Comparison of ENCODE assay signal across 22 mouse cellular contexts in the genomic region with DNA sequence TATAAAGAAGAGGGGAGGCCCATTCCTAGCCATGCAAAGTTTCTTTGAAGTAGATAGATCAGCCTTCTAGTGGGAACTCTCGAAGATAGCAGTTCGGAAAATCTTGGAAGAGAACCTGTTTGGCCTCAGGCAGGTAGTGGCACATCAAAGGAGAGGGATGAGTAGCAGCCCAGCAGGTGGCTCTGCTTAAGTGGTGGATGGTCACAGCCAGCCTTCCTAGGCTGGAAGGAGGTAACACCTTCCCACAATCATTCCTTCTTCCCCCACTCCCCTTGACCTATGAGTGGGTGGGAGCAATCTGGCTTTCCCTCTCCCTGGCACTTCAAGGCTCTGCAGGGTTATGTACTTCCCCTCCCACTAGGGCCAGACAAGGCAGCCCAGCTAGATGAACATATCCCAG. TPM values are rescaled to one million over a fixed set of nuclear protein-coding genes. Genes with fewer than 3 reads are reported as not detected.
DNase-seq lines count a peak whose midpoint lies in the region; ATAC-seq and TF ChIP-seq lines count a peak whose summit lies in the region.
"Had no signal": no experiment of that assay in that cellular context is flagged by ENCODE, and none has a peak within 500 bp of the region (broad histone marks: within the 10 kb centered on the region; RNA-seq: fewer than 3 reads in every experiment).

No protein-coding gene starts in this region.

- no peak overlapping the region for H3K9ac ChIP-seq in ES-E14 (ENCODE audit: insufficient read depth, low read depth, low read length, poor library complexity, severe bottlenecking)
- no peak overlapping the region for H3K9ac ChIP-seq in liver, postnatal 0 days (replicated peaks)
- H3K9ac ChIP-seq: embryonic facial prominence, embryonic 13.5 days; embryonic facial prominence, embryonic 15.5 days; forebrain, embryonic 12.5 days had no signal

- in situ Hi-C loops in ES-E14 (cut with MboI; ENCODE audit: low sequenced_read_pairs in 2 of 2, unreplicated experiment in 2 of 2) = no loop called here

- DNase-seq in ES-CJ7 (ENCODE audit: low read depth, low spot score) = peak; percentile 54
- peak; percentile 47 for DNase-seq in ES-E14 (ENCODE audit: low read depth, low spot score)
- DNase-seq in ZHBTc4 (ENCODE audit: low read depth, low spot score) = peak; percentile 83
- DNase-seq in urinary bladder, postnatal 25 days (ENCODE audit: low spot score) = no peak
- no peak for DNase-seq in liver, postnatal 0 days
- DNase-seq: adrenal gland, adult 2 months; adrenal gland, postnatal 10 days; adrenal gland, postnatal 25 days; cerebellum, adult 11 months; cerebellum, adult 18-20 months; cerebellum, adult 8-10 months; cerebellum, adult 9-11 months; cerebellum, postnatal 14 days; cerebellum, postnatal 36 days; embryo, embryonic 11 days had no signal

- no peaks in the 10 kb centered on the region for H3K36me3 ChIP-seq in ES-E14 (ENCODE audit: control insufficient read depth, insufficient read depth, low read length, poor library complexity, severe bottlenecking)
- H3K36me3 ChIP-seq in liver, postnatal 0 days (replicated peaks; ENCODE audit: insufficient read depth, low read length) = no peaks in the 10 kb centered on the region
- H3K36me3 ChIP-seq: embryonic facial prominence, embryonic 13.5 days; embryonic facial prominence, embryonic 15.5 days; forebrain, embryonic 10.5 days; forebrain, embryonic 12.5 days had no signal

- no peak for ATAC-seq in liver, postnatal 0 days
- ATAC-seq: forebrain, embryonic 14.5 days; forebrain, embryonic 16.5 days had no signal

- WGBS in liver, postnatal 0 days (ENCODE audit: insufficient replicate concordance) = 25% methylated on average over 2 of the region's 2 CpGs

- no peak for TF ChIP-seq EP300 in liver, postnatal 0 days (IDR thresholded peaks at IDR 0.05; ENCODE audit: low read depth)

- no peak overlapping the region for H3K4me3 ChIP-seq in ES-E14 (ENCODE audit: insufficient read depth in 1 of 2, low read depth in 1 of 2, low read length in 2 of 2, poor library complexity in 1 of 2, severe bottlenecking in 1 of 2)
- H3K4me3 ChIP-seq in liver, postnatal 0 days (ENCODE audit: low read depth, low read length) = no peak overlapping the region
- H3K4me3 ChIP-seq: embryonic facial prominence, embryonic 13.5 days; embryonic facial prominence, embryonic 15.5 days; erythroblast, embryonic 14.5 days; forebrain, embryonic 10.5 days; forebrain, embryonic 12.5 days had no signal

- no peaks in the 10 kb centered on the region for H3K4me1 ChIP-seq in ES-E14 (ENCODE audit: control insufficient read depth in 2 of 2, insufficient read depth in 2 of 2, low read length in 2 of 2, poor library complexity in 1 of 2)
- H3K4me1 ChIP-seq in liver, postnatal 0 days (ENCODE audit: insufficient read depth) = no peaks in the 10 kb centered on the region
- H3K4me1 ChIP-seq: embryonic facial prominence, embryonic 13.5 days; embryonic facial prominence, embryonic 15.5 days; forebrain, embryonic 10.5 days; forebrain, embryonic 12.5 days had no signal

- H3K27ac ChIP-seq in ES-E14 (ENCODE audit: insufficient read depth, low read depth, low read length, poor library complexity, severe bottlenecking) = no peak overlapping the region
- no peak overlapping the region for H3K27ac ChIP-seq in liver, postnatal 0 days (ENCODE audit: low read depth)
- H3K27ac ChIP-seq: embryonic facial prominence, embryonic 13.5 days; embryonic facial prominence, embryonic 15.5 days; forebrain, embryonic 10.5 days; forebrain, embryonic 12.5 days had no signal

- TF ChIP-seq CTCF in liver, postnatal 0 days (IDR thresholded peaks at IDR 0.05; ENCODE audit: low read depth) = no peak

- H3K9me3 ChIP-seq in ES-E14 (ENCODE audit: control insufficient read depth, insufficient read depth, low read depth, low read length) = no peaks in the 10 kb centered on the region
- H3K9me3 ChIP-seq in liver, postnatal 0 days (ENCODE audit: low read length) = no peaks in the 10 kb centered on the region
- H3K9me3 ChIP-seq: embryonic facial prominence, embryonic 13.5 days; embryonic facial prominence, embryonic 15.5 days; forebrain, embryonic 10.5 days; forebrain, embryonic 12.5 days had no signal

- H3K27me3 ChIP-seq in liver, postnatal 0 days (ENCODE audit: insufficient read depth, low read length) = no peaks in the 10 kb centered on the region
- H3K27me3 ChIP-seq: embryonic facial prominence, embryonic 13.5 days; embryonic facial prominence, embryonic 15.5 days; forebrain, embryonic 12.5 days had no signal

- H3K4me2 ChIP-seq in liver, postnatal 0 days (ENCODE audit: low read depth, low read length) = no peak overlapping the region
- H3K4me2 ChIP-seq: embryonic facial prominence, embryonic 13.5 days; embryonic facial prominence, embryonic 15.5 days; forebrain, embryonic 12.5 days had no signal

TF ChIP-seq in ES-E14, 5 proteins besides CTCF, POLR2A, EP300 and RAD21:
- TF ChIP-seq MAFK (IDR thresholded peaks at IDR 0.05; ENCODE audit: insufficient read depth, low read depth, low read length) (no peak), ZC3H11A (IDR thresholded peaks at IDR 0.05; ENCODE audit: borderline replicate concordance, low read depth, low read length) (no peak), ZNF384 (IDR thresholded peaks at IDR 0.05; ENCODE audit: low read depth, low read length) (no peak), HCFC1 (IDR thresholded peaks at IDR 0.05; ENCODE audit: borderline replicate concordance, insufficient read depth, low read length) (no peak), CHD2 (IDR thresholded peaks at IDR 0.05; ENCODE audit: low read depth, low read length) (no peak)

RNA-seq across cellular contexts. Expression of a gene that starts 42.9 kb away (rescaled TPM):
- 46.3 and 59.4 TPM in 2 replicates for total RNA-seq in ES-E14 (2012; rRNA removed)
- polyA plus RNA-seq in liver, postnatal 0 days (2015; fragmentation: Nextera tagmentation; extraction: Ambion mirVana) = 8.1 and 9.7 TPM in 2 replicates

Comparison
In these comparisons a context has a peak if more than half of its experiments do, and no peak if none do; other contexts are left out.
1. DNase-seq: peak in ES-CJ7 (single experiment), ES-E14 (single experiment) and ZHBTc4 (single experiment); none in urinary bladder, postnatal 25 days (single experiment) and liver, postnatal 0 days (single experiment).